Mouse (Mus musculus): ENCODE data around the gene 4930578C19Rik. TPM values are rescaled to one million over a fixed set of nuclear protein-coding genes. Genes with fewer than 3 reads are reported as not detected.
"Not testable (repeated sequence)": the region's sequence is repeated elsewhere in the genome, so short reads cannot be mapped to it uniquely, and the experiment has no call there.

4930578C19Rik gene
- 1 to 10 TPM; 9.0 to 9.7 TPM for total RNA-seq (2021)
- long read RNA-seq, experiment 1, partial matches to known transcripts: 1 of 5 reads
- long read RNA-seq, experiment 1, other reads (novel, unspliced or antisense): 4 of 5 reads
- long read RNA-seq, experiment 2, partial matches to known transcripts: 0 of 4 reads
- long read RNA-seq, experiment 2, other reads (novel, unspliced or antisense): 4 of 4 reads

DNA sequence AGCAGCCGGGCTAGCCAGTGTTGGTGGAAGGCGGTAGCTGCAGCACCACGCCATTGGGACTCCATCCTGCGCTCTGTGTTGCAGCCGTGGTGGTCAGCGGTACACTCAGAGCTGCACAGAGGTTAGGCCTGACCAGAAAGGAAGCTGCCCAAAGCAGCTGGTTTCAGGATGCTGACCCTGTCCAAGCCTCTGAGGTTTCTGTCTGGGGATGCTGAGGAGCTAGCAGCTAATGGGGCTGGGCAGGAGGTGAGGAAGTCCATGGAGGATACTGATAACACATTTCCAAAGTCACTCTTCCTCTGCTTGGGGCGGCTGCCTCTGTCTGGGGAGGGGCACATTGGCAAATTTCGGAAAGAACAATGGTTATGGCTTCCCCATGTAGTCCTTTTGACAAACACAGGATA lies at the start of gene 4930578C19Rik:
TSS of gene 4930578C19Rik (minus strand) at position 200 of the 404 bp plus-strand sequence.
- intact Hi-C loops (cut with DNase I): no loop called here

DNA sequence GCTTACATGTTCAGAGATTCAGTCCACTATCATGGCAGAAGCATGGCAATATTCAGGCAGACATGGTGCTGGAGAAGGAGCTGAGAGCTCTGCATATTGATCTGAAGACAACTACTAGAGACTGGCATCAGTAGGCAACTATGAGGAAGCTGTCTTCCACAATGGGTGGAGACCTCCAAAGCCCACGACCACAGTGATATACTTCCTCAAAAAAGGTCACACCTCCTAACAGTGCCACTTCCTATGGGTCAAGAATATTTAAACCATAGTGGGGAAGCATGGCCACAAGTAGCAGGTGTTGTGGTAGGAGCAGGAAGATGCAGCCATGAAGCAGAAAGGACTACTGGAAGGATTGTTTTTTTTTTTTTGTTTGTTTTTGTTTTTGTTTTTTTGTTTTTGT lies 6.5 kb upstream of the 4930578C19Rik start:
- intact Hi-C loops (cut with DNase I): no loop called here
- no peak for DNase-seq

More for the DNA sequence above, at the start of gene 4930578C19Rik:
- DNase-seq: peak; percentile 21 to 30

DNA sequence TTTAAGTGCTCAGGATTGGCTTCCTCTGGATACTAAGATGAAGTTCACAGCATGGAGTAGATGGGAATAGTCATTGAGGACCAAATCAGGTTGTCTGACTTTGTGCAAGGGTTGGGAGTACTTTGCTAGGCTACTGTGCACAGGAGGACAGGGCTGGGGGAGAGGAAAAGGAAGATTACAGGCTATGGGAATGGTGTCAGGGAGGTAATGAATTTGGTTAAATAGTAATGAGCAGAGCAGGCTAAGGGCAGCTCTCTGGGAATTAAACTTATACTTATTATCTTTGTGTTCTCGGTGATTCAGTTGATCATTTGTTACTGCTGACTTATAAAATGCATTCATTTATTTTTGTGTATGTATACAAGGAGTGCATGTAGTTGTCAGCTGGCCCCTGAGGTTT lies 1.7 kb upstream of the 4930578C19Rik start:
- no peak for DNase-seq

DNA sequence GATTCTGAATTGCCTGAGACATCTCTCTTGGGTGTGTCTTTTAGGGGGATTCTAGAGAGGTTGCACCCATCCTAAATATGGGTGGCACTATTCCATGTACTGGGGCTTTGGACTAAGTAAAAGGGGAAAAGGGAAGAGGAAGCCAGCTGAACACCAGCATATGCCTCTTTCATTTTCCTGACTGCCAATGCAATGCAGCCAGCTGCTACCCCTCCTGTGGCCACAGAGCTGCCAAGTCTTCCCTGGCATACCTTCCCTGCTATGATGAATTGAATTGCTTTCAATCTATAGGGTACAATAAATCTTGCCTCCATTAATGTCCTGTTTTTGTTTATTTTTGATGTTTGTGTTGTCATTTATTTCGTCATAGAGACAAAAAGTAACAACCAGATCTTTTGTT lies 9.6 kb downstream of the 4930578C19Rik start:
- intact Hi-C loops (cut with DNase I): no loop called here
- no peak for DNase-seq

More for the DNA sequence above, 1.7 kb upstream of the 4930578C19Rik start:
- intact Hi-C loops (cut with DNase I): no loop called here

DNA sequence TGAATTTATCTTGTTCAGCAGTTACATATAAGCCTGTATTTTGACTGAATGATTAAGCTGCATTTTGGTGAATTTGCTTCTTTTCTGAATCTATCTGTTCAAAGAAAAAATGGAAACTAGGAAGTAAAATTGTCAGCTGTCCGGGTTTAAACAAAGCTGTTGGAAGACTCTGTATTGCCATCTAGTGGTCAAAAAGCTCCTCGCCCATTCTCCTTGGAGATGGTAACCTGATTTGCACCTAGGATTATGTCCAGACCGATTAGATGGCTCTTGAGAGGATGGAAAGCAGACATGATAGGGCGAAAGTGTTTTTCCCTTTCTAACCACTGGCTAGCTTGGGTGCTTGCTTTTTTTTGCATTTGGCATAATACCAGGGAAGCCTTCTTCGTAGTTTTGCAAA lies 19.1 kb downstream of the 4930578C19Rik start:
- DNase-seq: peak; percentile 39 to 64
- intact Hi-C loops (cut with DNase I): loop anchor here (5.0 to 10.0 kb wide), 3 partner anchors 175 to 1547 kb away; partner anchors contain the start of gene Kdm6a

DNA sequence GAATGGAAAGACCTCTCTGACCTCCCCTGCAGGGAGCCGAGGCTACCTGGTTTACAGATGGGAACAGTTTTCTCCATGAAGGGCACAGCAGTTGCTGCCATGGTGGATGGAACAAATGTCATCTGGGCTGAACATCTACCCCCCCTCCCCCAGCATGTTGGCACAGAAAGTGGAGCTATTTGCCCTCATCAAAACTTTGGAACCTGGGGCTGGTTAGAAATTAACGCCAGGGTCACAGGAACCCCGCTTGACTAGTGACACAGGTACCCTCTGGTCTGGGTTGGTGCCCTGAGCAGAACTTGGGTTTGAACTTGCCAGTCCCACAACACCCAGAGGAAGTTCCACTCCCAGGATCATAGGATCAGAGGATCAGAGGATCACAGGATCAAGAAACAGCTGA lies 35.7 kb downstream of the 4930578C19Rik start:
- intact Hi-C loops (cut with DNase I): no loop called here
- no peak for DNase-seq

DNA sequence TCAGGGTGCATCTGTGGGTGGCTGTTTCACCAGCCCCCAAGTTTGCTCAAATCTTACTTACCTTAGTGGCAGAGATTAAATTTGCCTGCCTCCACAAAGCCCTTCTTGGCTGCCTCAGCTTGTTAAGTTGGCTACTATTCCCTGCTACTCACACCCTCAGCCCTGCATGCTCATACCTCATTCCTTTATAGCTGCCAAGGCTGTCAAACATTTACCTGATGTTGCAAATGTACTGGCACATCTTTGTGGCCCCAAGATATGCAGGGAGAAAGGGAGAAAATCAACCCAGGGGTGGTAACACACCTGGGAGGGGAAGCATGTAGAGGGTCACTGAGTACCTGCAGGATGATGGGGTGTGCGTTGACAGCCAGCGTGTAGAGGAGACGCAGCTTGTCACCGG lies 38.0 kb downstream of the 4930578C19Rik start:
- intact Hi-C loops (cut with DNase I): no loop called here
- no peak for DNase-seq

DNA sequence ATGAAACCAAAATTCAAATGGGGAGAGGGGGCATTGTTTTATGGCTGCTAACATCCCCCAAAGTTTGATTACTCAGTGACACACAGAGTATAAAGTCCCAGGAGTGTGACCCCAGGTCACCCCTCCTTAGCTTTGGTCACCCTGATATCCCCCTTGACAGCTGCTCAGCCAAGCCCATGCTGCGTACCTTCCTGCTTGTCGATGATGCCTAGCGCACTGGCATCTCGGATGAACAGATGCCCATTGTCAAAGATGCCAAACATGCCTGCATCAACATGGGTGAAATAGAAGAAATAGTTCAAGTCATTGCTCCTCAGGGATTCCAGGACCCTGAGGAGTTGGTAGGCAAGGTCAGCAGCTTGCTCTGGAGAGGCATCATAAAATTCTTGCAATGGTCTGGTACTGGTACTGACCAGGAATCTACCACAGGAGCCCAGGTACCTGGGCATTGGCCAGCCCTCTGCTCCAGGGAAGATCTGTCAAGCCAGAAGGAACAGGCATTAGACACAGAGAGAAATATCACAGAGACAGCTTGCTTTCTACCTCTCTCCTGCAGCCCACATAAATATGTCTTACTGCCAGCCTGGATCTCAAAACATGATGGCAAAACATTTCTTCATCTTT lies 40.9 kb downstream of the 4930578C19Rik start:
- intact Hi-C loops (cut with DNase I): no loop called here
- no peak for DNase-seq

DNA sequence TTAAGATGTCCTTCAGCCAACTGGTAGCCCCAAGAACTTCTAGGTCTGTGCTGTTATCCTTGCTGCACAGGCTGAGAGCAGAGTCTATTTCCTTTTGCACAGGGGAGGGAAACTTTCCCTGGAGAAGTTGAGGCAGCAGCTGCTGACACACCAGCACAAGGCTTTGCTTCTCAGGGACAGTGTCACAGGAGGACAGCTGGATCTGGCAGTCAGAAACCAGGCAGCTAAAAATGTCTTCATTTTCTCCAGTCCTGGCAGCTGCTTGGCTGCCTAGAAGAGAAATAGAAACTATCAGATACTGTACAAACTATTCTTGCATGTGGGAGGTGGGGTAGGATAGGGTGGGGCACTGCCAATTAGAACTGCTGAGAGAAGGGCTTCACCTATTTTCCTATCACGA lies 42.2 kb downstream of the 4930578C19Rik start:
- intact Hi-C loops (cut with DNase I): no loop called here
- DNase-seq: no peak

DNA sequence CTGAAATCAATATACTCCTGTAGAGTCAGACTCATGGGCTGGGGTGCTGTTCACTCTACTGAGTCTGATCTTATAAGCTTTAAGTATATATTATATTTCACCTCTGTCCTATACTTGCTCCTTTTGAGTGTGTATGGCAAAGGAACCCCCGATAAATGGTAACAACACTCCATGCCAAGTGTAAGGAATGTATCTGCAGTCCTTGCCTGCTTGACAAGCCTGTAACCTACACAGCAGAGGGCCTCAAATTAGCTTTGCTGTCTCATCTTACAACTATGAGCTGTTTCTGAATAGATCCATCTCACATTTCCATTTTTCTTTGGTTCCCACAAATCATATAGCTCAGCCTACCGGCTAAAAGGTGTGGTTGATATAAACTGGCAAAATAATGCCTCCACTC lies 46.6 kb downstream of the 4930578C19Rik start:
- DNase-seq: no peak
- intact Hi-C loops (cut with DNase I): no loop called here

DNA sequence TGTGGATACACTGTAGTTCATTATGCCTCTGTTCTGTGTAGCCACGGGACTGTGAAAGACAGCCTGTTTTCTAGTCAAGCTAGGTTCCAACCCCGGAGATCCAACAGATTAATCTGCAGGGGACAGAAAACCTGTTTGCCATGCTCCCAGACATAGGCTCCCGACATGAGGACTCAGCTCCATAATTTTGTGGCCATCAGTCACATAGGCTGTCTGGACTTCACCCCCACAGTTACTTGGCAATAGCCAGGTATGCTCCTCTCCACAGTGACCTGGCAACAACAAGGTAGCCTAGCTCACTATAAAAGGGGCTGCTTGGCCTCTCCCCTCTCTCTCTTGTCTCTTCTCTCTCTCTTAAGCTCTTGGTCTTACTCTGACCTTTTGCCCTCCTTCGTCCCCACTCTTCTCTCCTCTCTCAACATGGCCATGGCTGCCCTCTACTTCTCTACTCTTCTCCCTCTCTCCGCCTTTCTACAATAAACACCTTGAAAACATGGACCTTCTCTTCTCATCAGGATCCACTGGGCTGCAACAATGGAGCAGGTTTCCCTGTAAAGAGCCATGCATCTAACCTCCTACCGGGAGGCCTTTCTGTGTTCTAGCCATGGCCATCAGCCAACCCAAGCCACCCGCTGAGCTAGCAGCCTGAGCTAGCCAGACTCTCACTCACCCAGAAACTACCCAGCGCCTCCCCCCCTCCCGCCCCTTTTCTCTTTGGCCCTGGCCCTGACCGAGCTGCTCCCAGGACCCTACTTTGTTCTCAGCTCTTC lies 49.9 kb downstream of the 4930578C19Rik start:
- intact Hi-C loops (cut with DNase I): no loop called here
- DNase-seq: no peak

DNA sequence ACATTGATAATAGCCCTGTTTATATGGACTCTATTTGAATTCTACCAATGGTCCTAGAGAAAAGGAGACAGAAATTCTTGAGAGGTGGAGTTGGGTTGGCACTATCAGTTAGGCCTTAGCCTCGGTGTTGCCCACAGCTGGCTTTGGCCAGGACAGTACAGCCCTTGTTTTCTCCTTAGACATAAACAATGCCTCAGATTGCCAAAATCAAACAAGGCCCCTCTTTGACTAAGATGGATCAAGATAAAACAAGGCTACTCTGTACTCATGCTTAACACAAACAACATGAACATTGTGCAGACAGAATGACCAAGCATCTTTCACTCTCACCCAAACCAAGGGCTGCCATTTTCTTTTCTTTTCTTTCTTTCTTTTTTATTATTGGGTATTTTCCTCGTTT lies 51.6 kb downstream of the 4930578C19Rik start:
- no peak for DNase-seq
- intact Hi-C loops (cut with DNase I): no loop called here

DNA sequence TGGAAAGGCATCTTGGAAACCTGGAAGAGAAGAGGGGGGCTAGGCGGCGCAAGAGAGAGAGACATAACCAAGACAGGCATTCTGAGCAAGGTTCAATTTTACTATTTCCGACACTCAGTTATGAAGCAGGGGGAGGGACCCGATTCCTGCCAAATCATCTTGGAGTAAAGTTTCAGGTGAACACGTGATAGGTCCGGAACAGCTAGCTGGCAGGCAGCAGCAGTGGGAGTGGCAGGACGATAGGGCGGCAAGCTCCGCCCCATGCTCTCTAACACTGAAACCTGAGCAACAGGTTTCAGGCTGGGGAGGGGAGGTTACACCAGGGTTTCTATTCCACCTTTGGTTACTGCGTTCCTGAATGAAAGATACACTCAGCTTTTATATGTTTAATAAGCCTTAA lies 58.9 kb downstream of the 4930578C19Rik start:
- intact Hi-C loops (cut with DNase I): no loop called here
- DNase-seq: no peak

DNA sequence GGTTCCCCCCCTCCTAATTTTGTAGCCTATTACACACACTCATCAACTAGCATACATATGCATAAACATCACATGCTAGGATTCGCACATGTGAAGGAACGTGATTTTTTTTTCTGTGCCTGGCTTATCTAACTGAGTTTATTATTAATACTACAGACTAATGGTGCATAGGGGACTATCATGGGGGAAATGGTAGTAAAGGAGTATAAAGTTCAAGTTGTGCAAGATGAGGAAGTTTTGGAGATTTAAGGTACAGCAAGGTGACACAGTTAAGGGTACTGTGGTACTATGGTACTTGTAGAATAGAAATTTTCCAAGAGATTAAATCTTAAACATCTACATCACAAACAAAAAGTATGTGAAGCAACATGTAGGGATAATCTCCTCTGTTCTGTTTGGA lies 64.5 kb downstream of the 4930578C19Rik start:
- no peak for DNase-seq

DNA sequence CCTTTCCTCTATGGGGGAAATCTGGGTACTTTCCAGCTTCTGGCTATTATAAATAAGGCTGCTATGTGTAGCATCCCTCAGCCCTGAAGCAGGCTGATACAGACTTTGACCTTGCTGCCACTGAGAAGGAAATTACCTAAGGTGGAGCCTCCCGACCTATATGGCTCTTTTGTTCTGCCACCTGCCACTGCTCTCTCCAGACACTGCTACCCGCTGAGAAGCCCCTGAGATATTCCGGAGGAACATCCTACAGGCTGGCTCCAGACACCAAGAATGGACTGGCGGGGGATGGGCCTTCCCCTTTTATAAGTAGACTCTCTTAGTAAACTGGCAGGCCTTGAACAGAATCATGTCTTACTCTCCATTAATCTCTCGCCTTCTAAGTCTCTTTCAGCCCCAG lies 77.0 kb downstream of the 4930578C19Rik start:
- intact Hi-C loops (cut with DNase I); DNase-seq: not testable (repeated sequence)

More for the DNA sequence above, 64.5 kb downstream of the 4930578C19Rik start:
- intact Hi-C loops (cut with DNase I): no loop called here

Measured in heart, postnatal 14 days (tissue).